ENCODE assay signal across 8 mouse cellular contexts in genomic region chr10:121033826-121034568, GRCm38 (mm10). TPM values are rescaled to one million over a fixed set of nuclear protein-coding genes. Genes with fewer than 3 reads are reported as not detected.
DNase-seq lines count a peak whose midpoint lies in the region; ATAC-seq and TF ChIP-seq lines count a peak whose summit lies in the region.

Gene Wif1, plus strand, starts transcription at chr10:121033960.

- in situ Hi-C loops in ES-E14 (cut with MboI; ENCODE audit: low sequenced_read_pairs in 2 of 2, unreplicated experiment in 2 of 2) = loop anchor here in 1 of 2 experiments (10.0 kb wide), 1 partner anchor 221 kb away; no protein-coding TSS in a partner anchor

- H3K4me1 ChIP-seq in ES-E14 (ENCODE audit: control insufficient read depth in 2 of 2, insufficient read depth in 2 of 2, low read length in 2 of 2, poor library complexity in 1 of 2) = no peaks in the 10 kb centered on the region
- H3K4me1 ChIP-seq in forebrain, embryonic 13.5 days = peaks cover 13% of the 10 kb centered on the region
- H3K4me1 ChIP-seq in lung, embryonic 16.5 days (replicated peaks; ENCODE audit: control insufficient read depth, insufficient read depth, low read length) = peaks cover 10% of the 10 kb centered on the region

- no peaks in the 10 kb centered on the region for H3K36me3 ChIP-seq in ES-E14 (ENCODE audit: control insufficient read depth, insufficient read depth, low read length, poor library complexity, severe bottlenecking)
- no peaks in the 10 kb centered on the region for H3K36me3 ChIP-seq in forebrain, embryonic 13.5 days (ENCODE audit: poor library complexity, severe bottlenecking)
- no peaks in the 10 kb centered on the region for H3K36me3 ChIP-seq in lung, embryonic 16.5 days (ENCODE audit: control insufficient read depth, insufficient read depth, low read length)

- H3K4me3 ChIP-seq in ES-E14 (ENCODE audit: insufficient read depth in 1 of 2, low read depth in 1 of 2, low read length in 2 of 2, poor library complexity in 1 of 2, severe bottlenecking in 1 of 2) = peak within 1 kb of the TSS; percentile 69 to 98
- H3K4me3 ChIP-seq in forebrain, embryonic 13.5 days = peak within 1 kb of the TSS; percentile 53
- peak within 1 kb of the TSS; percentile 65 for H3K4me3 ChIP-seq in lung, embryonic 16.5 days (ENCODE audit: low read length)

- no peaks in the 10 kb centered on the region for H3K9me3 ChIP-seq in ES-E14 (ENCODE audit: control insufficient read depth, insufficient read depth, low read depth, low read length)
- H3K9me3 ChIP-seq in forebrain, embryonic 13.5 days (replicated peaks) = no peaks in the 10 kb centered on the region
- H3K9me3 ChIP-seq in lung, embryonic 16.5 days (ENCODE audit: control insufficient read depth, low read length) = no peaks in the 10 kb centered on the region

- peak; percentile 65 for DNase-seq in ES-E14 (ENCODE audit: low read depth, low spot score)
- peak; percentile 87 to 91 for DNase-seq in heart, postnatal 14 days
- peak; percentile 11 for DNase-seq in large intestine, adult 2 months (ENCODE audit: low read depth, low spot score)
- DNase-seq in ovary, adult 18-20 months (ENCODE audit: low spot score) = peak; percentile 18
- peak; percentile 18 to 84 for DNase-seq in thymus, postnatal 10 days (ENCODE audit: low spot score in 2 of 2)

- WGBS in forebrain, embryonic 13.5 days = 1% methylated on average over 49 of the region's 49 CpGs
- WGBS in large intestine, adult 2 months = 1% methylated on average over 49 of the region's 49 CpGs
- 2% methylated on average over 40 of the region's 49 CpGs for WGBS in lung, embryonic 16.5 days

- ATAC-seq in cerebellum, adult (ENCODE audit: insufficient number of reproducible peaks, low FRiP score, low TSS enrichment) = peak; percentile 87
- ATAC-seq in forebrain, embryonic 13.5 days = peak; percentile 92
- ATAC-seq in lung, embryonic 16.5 days (ENCODE audit: low read depth) = peak; percentile 95

- peak within 1 kb of the TSS; percentile 58 for H3K9ac ChIP-seq in ES-E14 (ENCODE audit: insufficient read depth, low read depth, low read length, poor library complexity, severe bottlenecking)
- H3K9ac ChIP-seq in forebrain, embryonic 13.5 days = peak within 1 kb of the TSS; percentile 68
- peak within 1 kb of the TSS; percentile 63 for H3K9ac ChIP-seq in lung, embryonic 16.5 days (ENCODE audit: low read length)

- no peak within 1 kb of the TSS for H3K27ac ChIP-seq in ES-E14 (ENCODE audit: insufficient read depth, low read depth, low read length, poor library complexity, severe bottlenecking)
- H3K27ac ChIP-seq in forebrain, embryonic 13.5 days = no peak within 1 kb of the TSS
- H3K27ac ChIP-seq in lung, embryonic 16.5 days (ENCODE audit: low read length) = no peak within 1 kb of the TSS

- intact Hi-C loops in heart, postnatal 14 days (cut with DNase I) = loop anchor here (1.0 to 5.0 kb wide), 4 partner anchors 52 to 222 kb away; no protein-coding TSS in a partner anchor

- peak within 1 kb of the TSS; percentile 91 for H3K4me2 ChIP-seq in forebrain, embryonic 13.5 days
- peak within 1 kb of the TSS; percentile 90 for H3K4me2 ChIP-seq in lung, embryonic 16.5 days (ENCODE audit: low read depth, low read length)

- H3K27me3 ChIP-seq in forebrain, embryonic 13.5 days = peaks cover 43% of the 10 kb centered on the region
- peaks cover 11% of the 10 kb centered on the region for H3K27me3 ChIP-seq in lung, embryonic 16.5 days (ENCODE audit: control insufficient read depth, insufficient read depth, low read depth, low read length)

TF ChIP-seq in ES-E14, 5 proteins besides CTCF, POLR2A, EP300 and RAD21:
- 0 out of 2 replicates have a peak, but pooled peaks have one; percentile 22 for TF ChIP-seq ZNF384 (IDR thresholded peaks at IDR 0.05; ENCODE audit: low read depth, low read length)
- no peak for TF ChIP-seq ZC3H11A (IDR thresholded peaks at IDR 0.05; ENCODE audit: borderline replicate concordance, low read depth, low read length)

RNA-seq across cellular contexts. Expression of gene Wif1, which starts in this region (rescaled TPM):
- total RNA-seq in ES-E14 (2012; rRNA removed) = 0.11 and 0.13 TPM in 2 replicates
- polyA plus RNA-seq in forebrain, embryonic 13.5 days (2015; fragmentation: Nextera tagmentation; extraction: Ambion mirVana) = 4.5 and 5.3 TPM in 2 replicates
- total RNA-seq in heart, postnatal 14 days (2021) = 1 to 10 TPM; 1.9 to 2.1 TPM
- 0.29 and 0.33 TPM in 2 replicates for polyA plus RNA-seq in large intestine, adult 2 months (2012; rRNA removed)
- polyA plus RNA-seq in lung, embryonic 16.5 days (2015; fragmentation: Nextera tagmentation; extraction: Ambion mirVana) = 22.0 and 22.7 TPM in 2 replicates

Comparison
In these comparisons a context has a peak if more than half of its experiments do, and no peak if none do; other contexts are left out.
1. Peak in DNase-seq, H3K4me3 ChIP-seq and H3K9ac ChIP-seq in ES-E14; RNA of the gene not detected or under 1 TPM.
2. Peak in DNase-seq in large intestine, adult 2 months; RNA of the gene not detected or under 1 TPM.
3. DNase-seq: peak in every context shown above with its lines; median percentile 89 in heart, postnatal 14 days; 65 in ES-E14; 51 in thymus, postnatal 10 days; 18 in ovary, adult 18-20 months; 11 in large intestine, adult 2 months.